Mouse (Mus musculus): ENCODE results near the gene Syn3. TPM values are rescaled to one million over a fixed set of nuclear protein-coding genes. Genes with fewer than 3 reads are reported as not detected.

Gene Syn3
- polyA plus RNA-seq, 1 experiment, result 7.5 TPM

DNA sequence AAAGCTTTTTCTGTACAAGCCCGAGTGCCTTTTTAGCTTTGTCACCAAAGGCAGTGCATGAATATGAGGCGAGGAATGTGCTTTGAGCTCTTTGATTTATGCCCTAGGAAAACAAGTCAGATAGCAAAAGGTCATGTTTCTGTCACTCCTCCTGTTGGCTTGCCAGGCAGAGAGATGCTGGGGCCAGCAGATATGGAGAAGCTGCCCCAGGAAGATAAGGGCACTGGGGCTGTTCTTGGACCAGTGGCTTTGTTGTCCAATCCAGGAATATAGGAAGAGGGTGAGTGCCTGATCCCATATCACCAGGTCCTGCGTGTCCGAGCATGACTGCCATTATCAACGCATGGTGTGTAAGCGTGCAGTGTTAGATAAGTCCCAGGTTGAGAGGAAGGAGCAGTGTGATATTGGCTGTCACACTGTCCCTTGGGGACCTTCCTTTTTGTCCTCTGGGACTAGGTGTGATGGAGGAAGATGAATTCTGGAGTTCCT lies 336.9 kb downstream of the Syn3 start:
- Histone ChIP-seq H3K4me1 (ENCODE audit: control insufficient read depth, insufficient read depth, low read length) (no peaks in the 10 kb centered on the region), H3K4me3 (ENCODE audit: insufficient read depth, low read length) (no peak overlapping the region), H3K27ac (ENCODE audit: insufficient read depth, low read length) (no peak overlapping the region)
- TF ChIP-seq CTCF (IDR thresholded peaks at IDR 0.05; ENCODE audit: extremely low read depth, insufficient read depth, low read length), result no peak
- TF ChIP-seq POLR2A (IDR thresholded peaks at IDR 0.05; ENCODE audit: extremely low read depth, insufficient read depth, low read length), result no peak

DNA sequence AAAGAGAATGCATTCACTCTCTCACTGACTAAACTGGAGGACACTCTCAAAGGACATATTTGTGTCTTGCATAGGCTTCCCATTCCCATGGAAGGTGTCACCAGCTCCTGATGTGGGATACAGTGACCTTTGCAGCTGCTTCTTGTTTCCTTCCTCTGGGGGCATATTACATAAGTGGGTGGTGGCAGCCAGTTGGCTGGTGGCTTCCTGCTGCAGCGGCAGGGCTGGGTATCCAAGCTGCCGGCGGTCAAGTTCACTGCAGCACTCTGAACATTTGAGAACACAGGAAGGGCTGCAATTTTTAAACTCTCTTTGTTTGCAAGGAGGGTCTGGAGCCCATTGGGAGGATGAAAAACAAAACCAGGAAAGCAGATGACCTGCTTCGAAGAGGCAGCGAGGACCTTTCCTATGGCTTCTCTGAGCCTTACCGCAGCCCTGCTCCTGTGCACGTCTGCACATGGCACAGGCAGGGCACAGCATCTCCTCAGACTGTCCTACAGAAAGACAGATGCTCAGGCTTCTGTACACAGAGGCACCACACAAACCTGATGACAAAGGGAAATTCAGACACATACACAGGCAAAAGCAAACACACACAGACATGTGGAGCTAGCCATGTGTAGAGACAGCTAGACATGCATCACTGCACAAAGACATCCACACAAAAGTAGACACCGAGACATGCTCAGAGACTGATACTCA lies 340.3 kb downstream of the Syn3 start:
- Histone ChIP-seq H3K27ac (ENCODE audit: insufficient read depth, low read length) (no peak overlapping the region), H3K4me3 (ENCODE audit: insufficient read depth, low read length) (no peak overlapping the region), H3K4me1 (ENCODE audit: control insufficient read depth, insufficient read depth, low read length) (no peaks in the 10 kb centered on the region)
- TF ChIP-seq POLR2A (IDR thresholded peaks at IDR 0.05; ENCODE audit: extremely low read depth, insufficient read depth, low read length) (no peak), CTCF (IDR thresholded peaks at IDR 0.05; ENCODE audit: extremely low read depth, insufficient read depth, low read length) (no peak)

DNA sequence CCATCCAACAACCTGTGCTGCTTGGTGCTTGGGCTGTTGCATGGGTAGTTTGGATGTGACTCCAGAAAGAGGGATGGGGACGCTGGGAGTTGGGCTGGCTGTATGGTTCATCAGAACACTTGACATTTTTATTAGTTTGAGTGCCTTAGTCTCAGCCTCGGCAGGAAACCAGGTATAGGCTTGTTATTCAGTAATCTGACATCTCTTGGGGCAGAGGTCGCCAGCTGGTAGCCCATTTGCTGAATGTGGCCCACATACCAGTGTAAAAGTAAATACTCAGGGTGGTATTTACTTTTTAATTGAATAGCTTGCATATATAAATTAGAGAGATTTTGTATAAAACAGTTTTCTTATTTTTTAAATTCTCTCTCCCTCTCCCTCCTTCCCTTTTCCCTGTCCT lies 343.4 kb downstream of the Syn3 start:
- Histone ChIP-seq H3K27ac (ENCODE audit: insufficient read depth, low read length) (no peak overlapping the region), H3K4me3 (ENCODE audit: insufficient read depth, low read length) (no peak overlapping the region), H3K4me1 (ENCODE audit: control insufficient read depth, insufficient read depth, low read length) (no peaks in the 10 kb centered on the region)
- TF ChIP-seq CTCF (IDR thresholded peaks at IDR 0.05; ENCODE audit: extremely low read depth, insufficient read depth, low read length) (no peak), POLR2A (IDR thresholded peaks at IDR 0.05; ENCODE audit: extremely low read depth, insufficient read depth, low read length) (no peak)

DNA sequence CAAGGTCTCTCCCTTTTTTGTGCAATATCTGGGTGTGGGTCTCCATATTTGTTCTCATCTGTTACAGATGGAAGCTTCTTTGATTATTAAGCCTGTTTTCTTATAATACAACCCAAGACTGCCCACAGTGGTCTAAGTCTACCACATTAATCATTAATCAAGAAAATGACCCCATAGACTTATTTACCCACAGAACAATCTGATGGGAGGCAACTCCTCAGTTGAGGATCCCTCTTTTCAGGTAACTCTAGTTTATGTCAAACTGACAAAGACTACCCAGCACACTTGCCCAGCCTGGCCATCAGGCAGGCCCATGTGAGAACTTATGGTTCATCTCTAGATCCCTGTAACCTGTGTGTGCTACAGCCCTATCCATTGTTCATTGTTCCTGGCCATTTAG lies 345.5 kb downstream of the Syn3 start:
- Histone ChIP-seq H3K4me3 (ENCODE audit: insufficient read depth, low read length) (no peak overlapping the region), H3K27ac (ENCODE audit: insufficient read depth, low read length) (no peak overlapping the region), H3K4me1 (ENCODE audit: control insufficient read depth, insufficient read depth, low read length) (no peaks in the 10 kb centered on the region)
- TF ChIP-seq CTCF (IDR thresholded peaks at IDR 0.05; ENCODE audit: extremely low read depth, insufficient read depth, low read length) (no peak), POLR2A (IDR thresholded peaks at IDR 0.05; ENCODE audit: extremely low read depth, insufficient read depth, low read length) (no peak)

DNA sequence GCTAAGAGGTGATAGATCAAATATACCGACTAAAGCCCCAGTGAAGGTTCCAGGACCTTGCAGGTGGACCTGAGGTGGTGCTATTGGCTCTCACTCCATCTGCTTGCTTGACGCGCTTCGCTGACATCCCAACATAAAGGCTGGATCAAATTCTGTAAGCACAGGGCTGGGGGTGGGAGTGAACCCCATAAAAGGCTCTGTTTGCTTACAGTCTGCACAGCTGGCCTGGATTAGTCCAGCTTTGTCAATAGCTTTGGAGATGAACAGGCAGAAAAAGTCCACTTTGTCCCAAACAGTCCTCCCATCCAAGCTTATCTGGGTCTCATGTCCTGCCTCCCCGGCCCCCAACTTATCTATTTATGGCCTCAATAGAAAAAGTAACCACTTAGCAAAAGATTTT lies 347.3 kb downstream of the Syn3 start:
- Histone ChIP-seq H3K4me1 (ENCODE audit: control insufficient read depth, insufficient read depth, low read length) (no peaks in the 10 kb centered on the region), H3K27ac (ENCODE audit: insufficient read depth, low read length) (no peak overlapping the region), H3K4me3 (ENCODE audit: insufficient read depth, low read length) (no peak overlapping the region)
- TF ChIP-seq CTCF (IDR thresholded peaks at IDR 0.05; ENCODE audit: extremely low read depth, insufficient read depth, low read length), result no peak
- TF ChIP-seq POLR2A (IDR thresholded peaks at IDR 0.05; ENCODE audit: extremely low read depth, insufficient read depth, low read length), result no peak

DNA sequence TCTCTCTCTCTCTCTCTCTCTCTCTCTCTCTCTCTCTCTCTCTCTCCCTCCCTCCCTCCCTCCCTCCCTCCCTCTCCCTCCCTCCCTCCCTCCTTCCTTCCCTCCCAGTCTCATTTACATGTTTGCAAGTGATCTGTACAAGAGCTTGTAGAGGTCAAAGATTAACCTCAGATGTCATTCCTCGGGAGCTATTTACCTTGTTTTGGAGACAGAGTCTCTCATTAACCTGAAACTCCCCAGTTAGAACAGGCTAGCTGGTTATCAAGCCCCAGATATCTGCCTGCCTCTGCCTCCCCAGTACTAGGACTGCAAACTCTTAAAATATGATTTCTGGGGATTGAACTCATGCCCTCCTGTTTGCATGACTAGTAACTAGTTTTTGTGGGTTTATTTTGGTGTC lies 348.6 kb downstream of the Syn3 start:
- Histone ChIP-seq H3K4me3 (ENCODE audit: insufficient read depth, low read length) (no peak overlapping the region), H3K27ac (ENCODE audit: insufficient read depth, low read length) (no peak overlapping the region), H3K4me1 (ENCODE audit: control insufficient read depth, insufficient read depth, low read length) (no peaks in the 10 kb centered on the region)
- TF ChIP-seq POLR2A (IDR thresholded peaks at IDR 0.05; ENCODE audit: extremely low read depth, insufficient read depth, low read length), result no peak
- no peak for TF ChIP-seq CTCF (IDR thresholded peaks at IDR 0.05; ENCODE audit: extremely low read depth, insufficient read depth, low read length)

DNA sequence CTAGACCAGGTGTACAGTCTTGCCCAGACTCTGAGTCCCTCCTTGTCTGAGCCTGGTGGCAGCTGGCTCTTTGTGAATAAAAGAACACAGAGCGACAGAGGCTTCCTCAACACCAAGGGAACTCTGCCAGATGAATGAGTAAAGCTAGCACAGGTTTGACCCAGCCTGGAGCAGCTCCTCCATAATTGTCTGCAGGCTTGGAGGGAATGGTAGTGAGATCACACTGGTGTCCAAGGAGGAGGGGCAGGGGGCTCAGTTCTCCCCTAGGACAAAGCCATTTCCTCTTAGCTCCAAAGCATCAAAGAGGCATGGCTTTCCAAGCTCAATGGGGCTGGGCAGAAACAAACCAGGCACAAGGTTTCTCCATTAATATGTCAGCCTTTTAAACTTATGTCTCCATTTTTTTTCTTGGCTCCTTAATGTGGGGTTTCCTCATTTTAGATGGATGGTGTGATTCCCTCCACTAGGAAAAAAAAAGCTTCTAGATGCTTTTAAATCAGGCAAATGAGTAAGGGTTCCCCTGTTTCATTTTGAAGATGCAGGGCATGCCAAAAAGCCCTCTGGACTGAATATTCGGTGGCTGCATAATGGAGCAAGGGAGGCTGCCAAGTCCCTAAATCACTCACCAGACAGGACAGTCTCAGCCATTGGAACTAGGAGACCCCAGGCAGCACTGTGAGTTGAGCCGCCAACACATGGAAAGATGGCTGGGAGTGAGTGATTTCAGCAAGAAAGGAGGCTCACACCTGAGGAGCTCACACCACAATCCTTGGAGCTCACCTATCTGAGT lies 349.5 kb downstream of the Syn3 start:
- TF ChIP-seq POLR2A (IDR thresholded peaks at IDR 0.05; ENCODE audit: extremely low read depth, insufficient read depth, low read length) (no peak), CTCF (IDR thresholded peaks at IDR 0.05; ENCODE audit: extremely low read depth, insufficient read depth, low read length) (no peak)
- Histone ChIP-seq H3K4me1 (ENCODE audit: control insufficient read depth, insufficient read depth, low read length) (no peaks in the 10 kb centered on the region), H3K4me3 (ENCODE audit: insufficient read depth, low read length) (no peak overlapping the region), H3K27ac (ENCODE audit: insufficient read depth, low read length) (no peak overlapping the region)

DNA sequence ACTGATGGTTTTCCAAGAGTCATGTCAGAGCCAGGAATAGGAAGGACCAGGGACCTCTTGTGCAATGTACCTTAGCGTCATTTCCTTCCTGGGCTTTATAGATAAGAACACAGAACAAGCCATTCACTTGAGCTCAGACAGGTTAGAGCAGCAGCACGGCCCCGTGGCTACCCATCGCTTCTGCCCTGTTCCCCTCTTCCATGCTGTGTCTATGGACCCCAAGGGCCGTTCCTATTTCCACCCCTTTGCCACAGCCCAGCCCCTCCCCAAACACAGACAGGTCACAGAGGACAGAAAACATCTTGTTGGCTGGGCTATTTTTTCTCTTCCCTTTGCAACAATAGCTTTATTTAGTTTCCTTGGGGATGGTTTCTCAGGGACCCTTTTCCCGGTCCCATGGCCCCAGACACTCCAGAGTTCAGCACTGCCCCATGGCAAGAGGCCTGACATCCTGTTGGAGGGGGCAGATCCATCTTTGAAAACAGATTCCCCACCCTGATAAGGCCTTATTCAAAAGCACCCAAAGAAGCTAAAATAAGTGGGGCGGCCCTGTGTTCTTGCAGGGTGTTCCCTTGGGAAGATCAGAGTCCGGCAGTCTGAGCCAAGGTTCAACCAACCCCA lies 359.5 kb downstream of the Syn3 start:
- Histone ChIP-seq H3K4me3 (ENCODE audit: insufficient read depth, low read length) (no peak overlapping the region), H3K4me1 (ENCODE audit: control insufficient read depth, insufficient read depth, low read length) (no peaks in the 10 kb centered on the region)
- TF ChIP-seq CTCF (IDR thresholded peaks at IDR 0.05; ENCODE audit: extremely low read depth, insufficient read depth, low read length), result no peak

DNA sequence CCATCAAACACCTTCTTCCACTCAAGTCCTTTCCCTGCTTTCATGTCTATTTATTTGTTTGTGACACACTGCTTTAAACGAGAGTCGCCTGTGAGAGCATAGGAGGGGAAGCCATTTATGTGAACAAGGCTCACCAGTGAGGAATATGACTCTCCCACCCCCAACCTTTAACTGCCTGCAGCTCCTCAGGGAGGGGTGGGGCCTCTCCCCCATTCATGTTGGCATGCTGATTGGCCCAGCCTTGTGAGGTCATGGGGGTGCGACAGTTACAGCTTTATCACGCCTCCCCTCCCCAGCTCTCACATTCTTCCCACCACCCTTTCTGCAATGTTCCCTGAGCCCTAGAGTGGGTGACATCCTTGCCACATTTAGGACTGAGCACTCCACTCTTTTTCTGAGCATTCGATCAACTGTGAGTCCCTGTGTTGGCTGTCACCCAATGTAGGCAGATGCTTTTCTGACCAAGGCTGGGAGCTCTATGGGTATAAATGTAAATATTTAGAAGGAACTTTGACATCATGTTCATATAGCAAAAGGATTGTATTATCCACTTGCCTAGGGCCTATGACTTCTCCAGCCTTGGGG lies 361.0 kb downstream of the Syn3 start:
- TF ChIP-seq CTCF (IDR thresholded peaks at IDR 0.05; ENCODE audit: extremely low read depth, insufficient read depth, low read length) (no peak), POLR2A (IDR thresholded peaks at IDR 0.05; ENCODE audit: extremely low read depth, insufficient read depth, low read length) (no peak)
- Histone ChIP-seq H3K4me1 (ENCODE audit: control insufficient read depth, insufficient read depth, low read length) (no peaks in the 10 kb centered on the region), H3K27ac (ENCODE audit: insufficient read depth, low read length) (no peak overlapping the region), H3K4me3 (ENCODE audit: insufficient read depth, low read length) (no peak overlapping the region)

More for the DNA sequence above, 359.5 kb downstream of the Syn3 start:
- H3K27ac ChIP-seq (ENCODE audit: insufficient read depth, low read length), result no peak overlapping the region

All from cortical plate, adult 2 months (tissue).